Mouse (Mus musculus): ENCODE results near the gene Gtf3c2. TPM values are rescaled to one million over a fixed set of nuclear protein-coding genes. Genes with fewer than 3 reads are reported as not detected.

Gtf3c2 gene
- polyA plus RNA-seq (2017; shearing (Covaris generic)): 85.8 TPM

DNA sequence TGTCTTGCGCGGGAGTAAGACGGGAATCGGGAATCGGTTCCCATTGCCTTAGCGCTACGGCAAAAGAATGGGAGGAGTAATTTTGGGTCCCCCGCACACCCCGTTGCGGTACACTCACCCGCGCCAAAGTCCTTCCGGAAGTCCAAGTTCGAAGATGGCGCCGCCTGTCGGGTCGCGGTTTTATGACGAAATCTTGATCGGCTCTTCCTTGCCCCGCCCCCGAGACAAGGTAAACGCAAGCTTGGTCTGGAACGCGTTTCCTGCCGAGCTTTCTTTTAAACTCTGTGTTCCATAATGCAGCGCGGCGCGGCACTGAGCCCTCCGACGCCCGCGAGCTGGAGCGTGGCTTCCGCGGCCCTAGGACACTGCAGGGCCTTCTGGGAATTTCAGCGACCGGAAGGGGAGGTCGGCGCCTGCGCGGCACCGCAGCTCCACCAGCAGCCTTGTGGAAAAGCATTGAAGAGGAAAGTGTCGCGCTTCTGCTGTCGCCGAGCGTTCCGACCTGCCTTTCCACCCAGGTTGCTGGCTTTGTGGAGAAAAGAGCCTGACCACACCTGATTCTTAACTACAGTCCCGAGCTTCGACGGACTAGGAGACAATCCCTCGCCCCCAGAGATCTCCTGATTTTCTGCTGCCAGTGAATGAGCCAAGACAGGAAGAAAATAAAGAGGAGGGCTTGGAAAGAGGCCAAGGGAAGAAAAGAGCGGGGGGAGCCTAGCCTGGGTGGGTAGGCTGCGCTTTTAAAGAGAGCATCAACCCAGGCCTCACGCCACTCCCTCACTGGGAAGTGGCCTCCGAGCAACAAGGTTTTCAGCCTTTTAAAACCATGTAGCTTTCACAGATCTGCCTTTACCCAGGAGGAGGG is at the start of gene Gtf3c2, which contains the start of gene Gm29609:
Gene Gtf3c2, minus strand, starts transcription at position 379 of the 865 bp plus-strand sequence.
Gene Gm29609, minus strand, starts transcription at position 146 of the 865 bp plus-strand sequence.

GRCm38 (mm10) chr5:31220448-31221303 is 40.7 kb upstream of the Gtf3c2 start, which contains the start of gene Ppm1g:
Gene Ppm1g (minus strand): TSS chr5:31220687.

GRCm38 (mm10) chr5:31201742-31202590 is 22.0 kb upstream of the Gtf3c2 start, which contains the start of gene Zfp513:
Gene Zfp513 (minus strand): TSS chr5:31202303.

DNA sequence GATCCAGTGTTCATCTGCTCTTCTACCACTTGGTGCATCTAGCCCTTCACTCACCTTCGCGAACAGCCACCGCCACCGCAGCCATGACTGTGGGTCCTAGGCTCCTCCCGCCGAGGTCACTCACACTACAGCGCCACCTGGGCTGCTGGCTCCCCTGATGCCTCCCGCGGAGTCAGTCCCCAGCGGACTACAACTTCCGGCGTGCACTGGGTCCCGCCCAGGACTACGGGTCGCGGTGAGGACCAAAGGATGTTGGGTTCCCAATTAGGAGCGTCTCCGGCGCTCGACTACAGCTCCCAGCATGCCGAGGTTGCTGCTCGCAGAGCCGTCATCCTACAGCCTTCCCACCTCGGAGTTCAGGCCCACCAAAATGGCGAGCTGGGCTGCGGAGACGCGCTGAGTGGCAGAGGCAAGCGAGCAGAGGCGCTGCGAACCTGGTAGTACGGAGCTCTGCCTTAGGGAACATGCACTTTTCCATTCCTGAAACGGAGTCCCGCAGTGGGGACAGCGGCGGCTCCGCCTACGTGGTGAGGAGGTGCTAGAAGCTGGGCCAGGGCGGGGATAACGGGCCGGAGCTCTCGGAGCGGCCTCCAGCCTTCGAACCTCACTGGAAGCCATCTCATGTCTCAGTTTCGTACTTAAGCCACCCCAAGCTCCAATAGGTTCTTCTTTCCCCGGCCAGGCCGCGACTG is 13.1 kb upstream of the Gtf3c2 start, which contains the start of the genes Snx17 and Eif2b4:
Gene Snx17, plus strand, starts transcription at position 289 of the 692 bp plus-strand sequence.
Gene Eif2b4, minus strand, starts transcription at position 492 of the 692 bp plus-strand sequence.

DNA sequence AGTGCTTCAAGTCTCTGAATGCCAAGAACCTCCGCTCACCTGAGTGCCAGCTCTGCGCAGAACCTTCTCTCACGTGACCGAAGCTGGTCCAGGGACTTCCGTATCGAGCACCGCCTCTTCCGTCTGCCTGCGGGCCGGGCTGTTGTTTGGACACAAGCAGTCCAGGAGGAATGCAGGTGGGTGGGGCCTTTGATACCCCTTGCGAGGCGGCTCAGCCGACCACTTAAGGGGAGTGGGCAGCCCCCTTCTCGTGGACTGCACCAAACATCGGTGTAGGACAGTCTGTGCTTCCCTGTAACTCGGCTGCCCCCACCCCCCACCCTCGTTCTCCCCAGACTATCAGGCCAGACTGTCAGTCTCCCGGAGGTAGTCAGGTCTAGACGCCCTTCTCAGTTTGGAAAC is 25.8 kb downstream of the Gtf3c2 start, which contains the start of gene Mpv17:
Gene Mpv17, minus strand, starts transcription at position 100 of the 402 bp plus-strand sequence.

DNA sequence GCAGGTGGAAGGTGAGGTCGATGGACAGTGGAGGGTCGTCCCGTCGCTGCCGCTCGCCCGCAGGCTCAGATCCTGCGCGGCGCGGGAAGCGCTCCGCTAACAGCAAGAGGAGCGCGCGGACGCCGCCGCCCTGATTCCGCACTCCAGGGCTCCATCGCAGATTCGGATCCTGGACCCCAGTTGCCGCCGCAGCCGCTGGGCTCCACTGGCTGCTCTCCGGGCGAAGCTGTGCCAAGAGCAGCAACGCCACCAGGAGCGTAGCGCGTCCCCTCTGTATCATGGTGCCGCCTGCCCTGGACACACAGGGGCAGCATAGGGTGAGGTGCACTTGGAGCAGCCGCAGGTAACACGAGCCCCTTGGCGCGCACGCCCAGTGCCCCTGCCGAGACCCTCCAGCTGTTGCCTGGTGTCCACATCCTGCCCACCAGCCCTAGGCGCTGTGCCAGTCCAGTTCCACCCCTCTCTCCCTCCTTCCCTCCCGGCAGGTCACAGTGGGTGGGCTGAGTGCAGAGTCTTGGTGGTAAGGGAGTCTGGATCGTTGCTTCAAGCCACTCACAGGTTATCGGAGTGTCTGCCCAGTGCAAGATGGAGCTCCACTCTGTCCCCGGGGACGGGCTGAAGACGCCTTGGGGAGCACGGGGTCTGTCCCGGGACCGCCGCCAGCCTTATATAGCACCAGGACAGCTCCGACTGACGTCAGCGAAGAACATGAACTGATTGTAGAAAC is 41.5 kb downstream of the Gtf3c2 start, which contains the start of gene Ucn:
Gene Ucn, minus strand, starts transcription at position 589 of the 727 bp plus-strand sequence.

DNA sequence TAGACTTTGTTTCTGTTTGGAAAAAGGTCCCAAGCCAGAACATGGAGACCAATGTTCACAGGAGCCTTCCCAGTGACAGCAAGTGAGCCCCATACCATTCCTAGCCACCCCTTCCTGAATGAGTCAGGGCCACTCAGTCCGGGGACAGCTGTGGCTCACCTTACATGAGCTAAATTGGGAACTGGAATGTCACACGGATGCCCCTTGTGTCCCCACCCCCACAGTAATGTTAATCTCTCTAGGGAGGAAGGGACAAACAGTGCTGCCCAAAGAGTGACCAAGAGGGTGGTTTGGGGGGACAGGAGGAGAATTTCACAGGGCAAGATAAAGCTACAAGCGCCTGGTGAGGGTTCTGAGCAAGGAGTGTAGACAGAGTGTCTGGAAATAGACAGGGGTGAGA is 63.6 kb downstream of the Gtf3c2 start, which contains the start of gene Trim54:
Gene Trim54, plus strand, starts transcription at position 359 of the 400 bp plus-strand sequence.

GRCm38 (mm10) chr5:31108000-31108490 is 71.9 kb downstream of the Gtf3c2 start, which contains the start of gene Slc30a3:
Gene Slc30a3 (minus strand): TSS chr5:31108237.

Other genes with a start within 250 kb of the Gtf3c2 start
- gene Cgref1, start 234.6 kb downstream of the Gtf3c2 start, polyA plus RNA-seq (2017; shearing (Covaris generic)): not detected
- 193 TPM for gene Preb, start 219.8 kb downstream of the Gtf3c2 start, polyA plus RNA-seq (2017; shearing (Covaris generic))
- 0.18 TPM for gene Tcf23, start 211.5 kb downstream of the Gtf3c2 start, polyA plus RNA-seq (2017; shearing (Covaris generic))
- gene Atraid, start 131.8 kb downstream of the Gtf3c2 start, polyA plus RNA-seq (2017; shearing (Covaris generic)): 54.6 TPM
- gene Slc5a6, start 131.2 kb downstream of the Gtf3c2 start, polyA plus RNA-seq (2017; shearing (Covaris generic)): 5.9 TPM
- 19.3 TPM for gene Cad, start 125.4 kb downstream of the Gtf3c2 start, polyA plus RNA-seq (2017; shearing (Covaris generic))
- not detected for gene Dnajc5g, start 73.9 kb downstream of the Gtf3c2 start, polyA plus RNA-seq (2017; shearing (Covaris generic))
- 0.22 TPM for gene Slc30a3, start 71.9 kb downstream of the Gtf3c2 start, polyA plus RNA-seq (2017; shearing (Covaris generic))
- not detected for gene Trim54, start 63.4 kb downstream of the Gtf3c2 start, polyA plus RNA-seq (2017; shearing (Covaris generic))
- not detected for gene Ucn, start 41.3 kb downstream of the Gtf3c2 start, polyA plus RNA-seq (2017; shearing (Covaris generic))
- 22.2 TPM for gene Mpv17, start 25.9 kb downstream of the Gtf3c2 start, polyA plus RNA-seq (2017; shearing (Covaris generic))
- gene Gm29609, start 233 bp downstream of the Gtf3c2 start, polyA plus RNA-seq (2017; shearing (Covaris generic)): 0.72 TPM
- 84.4 TPM for gene Snx17, start 13.1 kb upstream of the Gtf3c2 start, polyA plus RNA-seq (2017; shearing (Covaris generic))
- 33.5 TPM for gene Eif2b4, start 13.3 kb upstream of the Gtf3c2 start, polyA plus RNA-seq (2017; shearing (Covaris generic))
- gene Zfp513, start 22.2 kb upstream of the Gtf3c2 start, polyA plus RNA-seq (2017; shearing (Covaris generic)): 26.7 TPM
- 154 TPM for gene Ppm1g, start 40.5 kb upstream of the Gtf3c2 start, polyA plus RNA-seq (2017; shearing (Covaris generic))
- gene Nrbp1, start 60.7 kb upstream of the Gtf3c2 start, polyA plus RNA-seq (2017; shearing (Covaris generic)): 252 TPM
- not detected for gene Gm9970, start 61.1 kb upstream of the Gtf3c2 start, polyA plus RNA-seq (2017; shearing (Covaris generic))
- 29.2 TPM for gene Krtcap3, start 71.5 kb upstream of the Gtf3c2 start, polyA plus RNA-seq (2017; shearing (Covaris generic))
- 11.4 TPM for gene Ift172, start 111.0 kb upstream of the Gtf3c2 start, polyA plus RNA-seq (2017; shearing (Covaris generic))
- gene Fndc4, start 115.9 kb upstream of the Gtf3c2 start, polyA plus RNA-seq (2017; shearing (Covaris generic)): 3.8 TPM
- gene Gckr, start 117.3 kb upstream of the Gtf3c2 start, polyA plus RNA-seq (2017; shearing (Covaris generic)): 0.80 TPM

Measured in effector memory CD4-positive, alpha-beta T cell, adult 7 months (primary cell).